Mouse (Mus musculus): Measurements from ENCODE around the gene Olfr678.
"Not testable (repeated sequence)": the region's sequence is repeated elsewhere in the genome, so short reads cannot be mapped to it uniquely, and the experiment has no call there.

Gene Olfr678

GRCm38 (mm10) chr7:105064175-105064574 is at the start of gene Olfr678:
Olfr678 (plus strand) TSS chr7:105064475.
- DNase-seq: no peak

- no peak for DNase-seq
Measured at GRCm38 (mm10) chr7:105022530-105022929, 41.7 kb upstream of the Olfr678 start.

GRCm38 (mm10) chr7:105028360-105028759 is 35.9 kb upstream of the Olfr678 start, which contains the start of gene Olfr675:
Olfr675 (minus strand) TSS chr7:105028460.
- DNase-seq: no peak

DNA sequence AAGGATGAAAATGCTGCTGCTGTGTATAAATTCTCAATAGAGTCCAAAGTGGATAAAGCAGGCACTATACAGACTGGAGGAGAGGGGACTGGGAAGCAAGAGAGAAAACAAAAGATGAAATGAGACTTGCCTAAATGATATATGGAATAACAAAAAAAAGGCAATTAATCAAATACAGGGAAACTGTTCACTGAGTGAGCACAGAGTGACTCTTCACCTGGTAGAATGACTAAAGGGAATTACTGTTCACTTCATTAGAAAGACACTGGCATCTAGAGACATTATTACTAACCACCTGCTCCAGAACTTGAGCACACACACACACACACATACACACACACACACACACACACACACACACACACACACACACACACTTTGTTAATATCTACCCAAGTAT is 31.9 kb upstream of the Olfr678 start, which contains the start of gene Olfr676:
TSS of gene Olfr676 (plus strand) at position 301 of the 400 bp plus-strand sequence.
- no peak for DNase-seq

- peak; percentile 0 to 1 for DNase-seq
Measured at GRCm38 (mm10) chr7:105033836-105034235, 30.4 kb upstream of the Olfr678 start.

GRCm38 (mm10) chr7:105058951-105059350 is 5.3 kb upstream of the Olfr678 start:
- DNase-seq: no peak

- no peak for DNase-seq
Measured at GRCm38 (mm10) chr7:105080905-105081304, 16.6 kb downstream of the Olfr678 start, which contains the start of gene Olfr679. Olfr679 (plus strand) TSS chr7:105081205.

- not testable (repeated sequence) for DNase-seq
Measured at GRCm38 (mm10) chr7:105092717-105093116, 28.4 kb downstream of the Olfr678 start, which contains the start of gene Olfr680-ps1. Olfr680-ps1 (minus strand) TSS chr7:105092817.

DNA sequence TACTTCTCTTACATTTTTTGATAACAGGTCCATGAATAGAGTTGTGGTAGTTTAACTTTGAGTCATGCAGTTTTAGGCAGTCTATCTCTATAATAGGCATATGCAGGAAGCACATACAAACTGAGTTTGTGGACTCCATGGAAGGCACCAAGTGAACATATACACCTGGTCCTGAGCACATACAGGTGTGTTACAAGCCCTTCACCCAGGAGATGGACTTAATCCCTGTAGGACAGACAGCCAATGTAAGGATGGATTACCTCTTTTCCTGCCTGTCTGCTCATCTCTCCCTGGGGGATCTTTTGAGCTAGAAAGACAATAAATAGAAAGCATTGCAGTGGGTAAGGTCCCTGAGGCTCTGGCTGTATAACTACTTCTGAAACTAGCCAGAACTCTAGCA is 52.3 kb downstream of the Olfr678 start, which contains the start of gene Olfr681:
TSS of gene Olfr681 (plus strand) at position 301 of the 400 bp plus-strand sequence.
- no peak for DNase-seq

All from cerebellum, postnatal 14 days (tissue).